Mouse (Mus musculus): Measurements from ENCODE around the gene Nfkbia. TPM values are rescaled to one million over a fixed set of nuclear protein-coding genes. Genes with fewer than 3 reads are reported as not detected.

Nfkbia gene
- polyA plus RNA-seq, 1 experiment from 2014 or later, result 43.1 TPM

DNA sequence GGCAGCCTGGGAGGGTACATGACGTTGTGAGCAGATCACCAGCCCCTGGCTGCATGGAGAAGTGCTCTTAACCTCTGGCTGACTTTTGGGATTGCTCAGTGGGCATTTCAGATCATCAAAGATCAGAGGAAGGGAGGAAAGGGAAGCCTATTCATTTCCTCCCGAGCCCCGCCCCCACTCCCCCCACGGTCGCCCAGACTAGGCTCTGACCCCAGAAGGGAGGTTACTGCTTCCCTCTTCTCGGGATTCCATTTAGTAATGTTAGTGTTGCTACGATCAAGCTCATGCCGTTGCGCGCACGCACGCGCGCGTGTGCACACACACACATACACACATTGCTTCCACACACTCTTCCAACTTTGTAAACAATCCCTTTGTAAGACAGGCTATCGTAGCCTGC lies 42.0 kb downstream of the Nfkbia start:
- H3K9ac ChIP-seq (ENCODE audit: low read length), result no peak overlapping the region
- H3K4me3 ChIP-seq (ENCODE audit: low read depth, low read length), result no peak overlapping the region
- DNase-seq (ENCODE audit: low spot score, missing footprints) (no peak), ATAC-seq (ENCODE audit: low FRiP score) (no peak)
- H3K27me3 ChIP-seq (ENCODE audit: control insufficient read depth, insufficient read depth, low read length), result no peaks in the 10 kb centered on the region
- WGBS, result 69% methylated on average over 15 of the region's 16 CpGs
- H3K4me1 ChIP-seq (ENCODE audit: control insufficient read depth, insufficient read depth, low read length), result peaks cover 10% of the 10 kb centered on the region
- H3K27ac ChIP-seq (ENCODE audit: low read depth, low read length), result no peak overlapping the region
- no peaks in the 10 kb centered on the region for H3K36me3 ChIP-seq (ENCODE audit: control insufficient read depth, insufficient read depth, low read length)
- no peaks in the 10 kb centered on the region for H3K9me3 ChIP-seq (ENCODE audit: control insufficient read depth, low read length)
- no peak overlapping the region for H3K4me2 ChIP-seq

GRCm38 (mm10) chr12:55449048-55449447 lies 43.4 kb downstream of the Nfkbia start:
- Histone ChIP-seq H3K4me2 (no peak overlapping the region), H3K9me3 (ENCODE audit: control insufficient read depth, low read length) (no peaks in the 10 kb centered on the region), H3K27me3 (ENCODE audit: control insufficient read depth, insufficient read depth, low read length) (no peaks in the 10 kb centered on the region), H3K27ac (ENCODE audit: low read depth, low read length) (peak overlapping the region; percentile 20; the same call in 1 of the 2 replicates), H3K4me3 (ENCODE audit: low read depth, low read length) (no peak overlapping the region), H3K36me3 (ENCODE audit: control insufficient read depth, insufficient read depth, low read length) (no peaks in the 10 kb centered on the region), H3K4me1 (ENCODE audit: control insufficient read depth, insufficient read depth, low read length) (peaks cover 10% of the 10 kb centered on the region), H3K9ac (ENCODE audit: low read length) (no peak overlapping the region)
- no peak for DNase-seq (ENCODE audit: low spot score, missing footprints)
- ATAC-seq (ENCODE audit: low FRiP score), result no peak
- 94% methylated on average over 2 of the region's 2 CpGs for WGBS

DNA sequence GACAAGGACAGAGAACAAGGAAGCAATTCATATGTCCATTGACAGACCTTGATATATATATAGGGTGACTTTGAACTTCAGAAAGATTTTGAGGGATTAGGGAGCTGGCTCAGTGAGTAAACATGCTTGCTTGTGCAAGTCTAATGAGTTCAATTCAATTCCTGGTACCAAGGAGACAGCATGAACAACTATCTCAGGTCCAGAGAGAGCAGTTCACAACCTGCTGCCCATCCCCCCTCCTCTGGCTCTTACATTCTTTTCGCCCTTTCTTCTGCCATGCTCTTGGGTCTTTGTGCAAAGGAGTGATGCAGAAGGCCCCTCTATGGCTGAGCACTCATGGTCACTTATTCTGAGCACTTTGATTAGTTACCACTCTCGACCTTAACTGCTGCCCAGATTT lies 44.0 kb downstream of the Nfkbia start:
- peak; percentile 66; the same call in 1 of the 2 replicates for ATAC-seq (ENCODE audit: low FRiP score)
- no peak for DNase-seq (ENCODE audit: low spot score, missing footprints)
- Histone ChIP-seq H3K27me3 (ENCODE audit: control insufficient read depth, insufficient read depth, low read length) (no peaks in the 10 kb centered on the region), H3K4me1 (ENCODE audit: control insufficient read depth, insufficient read depth, low read length) (peaks cover 10% of the 10 kb centered on the region), H3K4me3 (ENCODE audit: low read depth, low read length) (no peak overlapping the region), H3K4me2 (no peak overlapping the region), H3K27ac (ENCODE audit: low read depth, low read length) (no peak overlapping the region; the same call in 1 of the 2 replicates), H3K36me3 (ENCODE audit: control insufficient read depth, insufficient read depth, low read length) (no peaks in the 10 kb centered on the region), H3K9me3 (ENCODE audit: control insufficient read depth, low read length) (no peaks in the 10 kb centered on the region), H3K9ac (ENCODE audit: low read length) (no peak overlapping the region)
- 76% methylated on average over 2 of the region's 2 CpGs for WGBS

- Histone ChIP-seq H3K4me1 (ENCODE audit: control insufficient read depth, insufficient read depth, low read length) (peaks cover 10% of the 10 kb centered on the region), H3K27me3 (ENCODE audit: control insufficient read depth, insufficient read depth, low read length) (no peaks in the 10 kb centered on the region), H3K4me2 (no peak overlapping the region), H3K27ac (ENCODE audit: low read depth, low read length) (peak overlapping the region; percentile 4; the same call in 1 of the 2 replicates), H3K4me3 (ENCODE audit: low read depth, low read length) (no peak overlapping the region), H3K9ac (ENCODE audit: low read length) (no peak overlapping the region), H3K9me3 (ENCODE audit: control insufficient read depth, low read length) (no peaks in the 10 kb centered on the region), H3K36me3 (ENCODE audit: control insufficient read depth, insufficient read depth, low read length) (no peaks in the 10 kb centered on the region)
- ATAC-seq (ENCODE audit: low FRiP score) (no peak), DNase-seq (ENCODE audit: low spot score, missing footprints) (no peak)
- WGBS, result 82% methylated on average over 11 of the region's 11 CpGs
Observed at GRCm38 (mm10) chr12:55447396-55447760, 45.1 kb downstream of the Nfkbia start.

DNA sequence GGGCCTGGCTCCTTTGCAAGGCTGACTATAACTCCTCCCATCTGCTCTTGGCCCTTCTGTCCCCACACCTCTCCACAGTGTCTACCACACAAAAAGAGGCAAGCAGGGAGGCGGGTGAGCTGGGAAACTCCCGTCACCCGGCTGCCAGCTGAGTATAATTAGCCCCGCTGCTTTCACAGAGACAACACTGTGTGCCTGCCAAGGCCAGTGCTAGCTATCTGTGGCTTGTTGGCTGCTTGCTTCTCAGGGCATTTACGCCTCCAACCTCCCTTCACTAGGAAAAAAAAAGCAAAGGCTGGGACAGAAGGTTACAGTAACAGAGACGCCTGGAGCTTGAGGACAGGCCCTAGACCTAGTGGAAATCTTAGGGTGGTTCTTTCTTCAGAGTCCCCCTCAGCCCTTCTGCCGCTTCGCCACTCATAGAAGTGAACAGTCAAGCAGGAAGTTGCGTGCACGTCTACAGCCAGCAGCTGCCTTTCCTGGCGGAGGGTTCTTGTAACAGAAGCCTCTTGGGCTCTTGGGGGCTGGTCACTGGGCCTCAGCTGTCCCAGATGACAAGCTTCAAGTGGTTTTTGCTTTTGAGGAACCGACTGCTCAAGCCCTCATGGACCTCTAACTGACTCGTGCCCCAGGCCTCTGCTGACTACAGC lies 45.6 kb downstream of the Nfkbia start:
- 45% methylated on average over 13 of the region's 13 CpGs for WGBS
- Histone ChIP-seq H3K4me2 (no peak overlapping the region), H3K9ac (ENCODE audit: low read length) (no peak overlapping the region), H3K27ac (ENCODE audit: low read depth, low read length) (peak overlapping the region; percentile 4; the same call in 1 of the 2 replicates), H3K36me3 (ENCODE audit: control insufficient read depth, insufficient read depth, low read length) (no peaks in the 10 kb centered on the region), H3K4me1 (ENCODE audit: control insufficient read depth, insufficient read depth, low read length) (peaks cover 10% of the 10 kb centered on the region), H3K4me3 (ENCODE audit: low read depth, low read length) (no peak overlapping the region), H3K27me3 (ENCODE audit: control insufficient read depth, insufficient read depth, low read length) (no peaks in the 10 kb centered on the region), H3K9me3 (ENCODE audit: control insufficient read depth, low read length) (no peaks in the 10 kb centered on the region)
- ATAC-seq (ENCODE audit: low FRiP score), result peak; percentile 73
- DNase-seq (ENCODE audit: low spot score, missing footprints), result peak; percentile 89

- H3K9me3 ChIP-seq (ENCODE audit: control insufficient read depth, low read length), result no peaks in the 10 kb centered on the region
- H3K4me1 ChIP-seq (ENCODE audit: control insufficient read depth, insufficient read depth, low read length), result peaks cover 10% of the 10 kb centered on the region
- H3K36me3 ChIP-seq (ENCODE audit: control insufficient read depth, insufficient read depth, low read length), result no peaks in the 10 kb centered on the region
- no peak for DNase-seq (ENCODE audit: low spot score, missing footprints)
- H3K4me2 ChIP-seq, result no peak overlapping the region
- ATAC-seq (ENCODE audit: low FRiP score), result no peak; the same call in 1 of the 2 replicates
- no peak overlapping the region for H3K9ac ChIP-seq (ENCODE audit: low read length)
- no peaks in the 10 kb centered on the region for H3K27me3 ChIP-seq (ENCODE audit: control insufficient read depth, insufficient read depth, low read length)
- no peak overlapping the region for H3K4me3 ChIP-seq (ENCODE audit: low read depth, low read length)
- WGBS, result 78% methylated on average over 4 of the region's 4 CpGs
- H3K27ac ChIP-seq (ENCODE audit: low read depth, low read length), result peak overlapping the region; percentile 4
Observed at GRCm38 (mm10) chr12:55446366-55446745, 46.1 kb downstream of the Nfkbia start.

- H3K9ac ChIP-seq (ENCODE audit: low read length), result no peak overlapping the region
- H3K4me2 ChIP-seq, result no peak overlapping the region
- no peaks in the 10 kb centered on the region for H3K36me3 ChIP-seq (ENCODE audit: control insufficient read depth, insufficient read depth, low read length)
- peaks cover 10% of the 10 kb centered on the region for H3K4me1 ChIP-seq (ENCODE audit: control insufficient read depth, insufficient read depth, low read length)
- no peaks in the 10 kb centered on the region for H3K27me3 ChIP-seq (ENCODE audit: control insufficient read depth, insufficient read depth, low read length)
- no peak overlapping the region for H3K27ac ChIP-seq (ENCODE audit: low read depth, low read length)
- WGBS, result 88% methylated on average over 4 of the region's 4 CpGs
- no peaks in the 10 kb centered on the region for H3K9me3 ChIP-seq (ENCODE audit: control insufficient read depth, low read length)
- no peak for ATAC-seq (ENCODE audit: low FRiP score)
- DNase-seq (ENCODE audit: low spot score, missing footprints), result no peak
- H3K4me3 ChIP-seq (ENCODE audit: low read depth, low read length), result no peak overlapping the region
Observed at GRCm38 (mm10) chr12:55445583-55445982, 46.9 kb downstream of the Nfkbia start.

- Histone ChIP-seq H3K4me2 (no peak overlapping the region), H3K9ac (ENCODE audit: low read length) (no peak overlapping the region), H3K27ac (ENCODE audit: low read depth, low read length) (no peak overlapping the region), H3K36me3 (ENCODE audit: control insufficient read depth, insufficient read depth, low read length) (no peaks in the 10 kb centered on the region), H3K4me3 (ENCODE audit: low read depth, low read length) (no peak overlapping the region), H3K4me1 (ENCODE audit: control insufficient read depth, insufficient read depth, low read length) (peaks cover 7% of the 10 kb centered on the region), H3K9me3 (ENCODE audit: control insufficient read depth, low read length) (no peaks in the 10 kb centered on the region), H3K27me3 (ENCODE audit: control insufficient read depth, insufficient read depth, low read length) (no peaks in the 10 kb centered on the region)
- ATAC-seq (ENCODE audit: low FRiP score), result no peak
- 92% methylated on average over 4 of the region's 4 CpGs for WGBS
- DNase-seq (ENCODE audit: low spot score, missing footprints), result peak; percentile 66
Observed at GRCm38 (mm10) chr12:55444031-55444451, 48.4 kb downstream of the Nfkbia start.

DNA sequence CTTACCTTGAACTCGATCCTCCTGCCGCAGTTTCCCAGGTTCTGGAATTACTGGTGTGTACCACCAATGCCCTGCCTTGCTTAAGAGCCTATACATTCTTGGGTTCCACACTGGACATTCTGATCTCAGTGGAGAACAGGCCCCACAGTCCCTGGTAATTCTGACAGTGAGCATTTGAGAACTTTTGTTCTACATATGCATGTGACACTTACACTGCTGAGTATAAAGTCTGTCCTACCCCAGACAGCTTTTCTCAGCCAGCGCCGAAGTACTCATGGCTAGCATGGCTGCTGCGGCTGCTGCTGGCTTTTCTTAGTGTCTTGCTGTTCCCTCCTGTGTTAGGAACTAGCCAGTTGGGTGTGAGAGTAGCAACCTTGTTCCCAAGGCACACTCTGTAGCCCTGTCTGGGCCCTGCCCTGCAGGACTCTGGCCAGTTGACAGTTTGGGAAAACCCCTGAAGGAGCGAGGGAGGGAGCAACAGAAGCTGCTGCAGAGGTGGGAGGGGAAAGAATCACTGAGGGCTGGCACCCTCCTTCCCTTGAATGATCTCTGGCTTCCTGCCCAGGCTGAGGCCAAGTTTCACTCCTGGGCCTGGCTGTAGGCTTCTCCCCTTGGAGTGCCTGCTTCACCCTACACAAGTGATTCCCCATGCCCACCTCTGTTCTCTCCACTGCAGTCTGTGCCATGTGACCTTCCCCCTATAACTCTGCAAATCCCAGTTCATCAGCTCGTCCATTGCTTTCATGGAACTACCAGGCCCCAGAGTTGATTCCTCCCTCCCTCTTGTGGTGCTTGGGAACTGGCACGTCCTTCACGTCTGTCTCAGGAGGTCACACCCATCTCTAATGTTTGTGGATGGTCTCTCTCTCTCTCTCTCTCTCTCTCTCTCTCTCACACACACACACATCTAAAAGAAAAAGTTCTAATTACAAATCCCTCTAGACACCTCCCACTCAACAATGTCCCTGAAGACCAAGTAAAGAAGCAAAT lies 49.3 kb downstream of the Nfkbia start:
- no peak overlapping the region for H3K27ac ChIP-seq (ENCODE audit: low read depth, low read length)
- ATAC-seq (ENCODE audit: low FRiP score) (no peak), DNase-seq (ENCODE audit: low spot score, missing footprints) (peak; percentile 73)
- H3K4me2 ChIP-seq, result no peak overlapping the region
- H3K4me1 ChIP-seq (ENCODE audit: control insufficient read depth, insufficient read depth, low read length), result peaks cover 13% of the 10 kb centered on the region
- H3K9me3 ChIP-seq (ENCODE audit: control insufficient read depth, low read length), result no peaks in the 10 kb centered on the region
- WGBS, result 70% methylated on average over 9 of the region's 9 CpGs
- H3K9ac ChIP-seq (ENCODE audit: low read length), result no peak overlapping the region
- no peaks in the 10 kb centered on the region for H3K27me3 ChIP-seq (ENCODE audit: control insufficient read depth, insufficient read depth, low read length)
- no peak overlapping the region for H3K4me3 ChIP-seq (ENCODE audit: low read depth, low read length)
- no peaks in the 10 kb centered on the region for H3K36me3 ChIP-seq (ENCODE audit: control insufficient read depth, insufficient read depth, low read length)
